Mouse (Mus musculus): ENCODE results near the gene Nfatc2ip.

Nfatc2ip gene

GRCm38 (mm10) chr7:126357838-126358237 lies 38.7 kb downstream of the Nfatc2ip start:
- CTCF ChIA-PET: interaction anchor here (0.7 kb wide), 1 partner anchor 116 kb away, joined by 4 read pairs; no protein-coding TSS in a partner anchor

DNA sequence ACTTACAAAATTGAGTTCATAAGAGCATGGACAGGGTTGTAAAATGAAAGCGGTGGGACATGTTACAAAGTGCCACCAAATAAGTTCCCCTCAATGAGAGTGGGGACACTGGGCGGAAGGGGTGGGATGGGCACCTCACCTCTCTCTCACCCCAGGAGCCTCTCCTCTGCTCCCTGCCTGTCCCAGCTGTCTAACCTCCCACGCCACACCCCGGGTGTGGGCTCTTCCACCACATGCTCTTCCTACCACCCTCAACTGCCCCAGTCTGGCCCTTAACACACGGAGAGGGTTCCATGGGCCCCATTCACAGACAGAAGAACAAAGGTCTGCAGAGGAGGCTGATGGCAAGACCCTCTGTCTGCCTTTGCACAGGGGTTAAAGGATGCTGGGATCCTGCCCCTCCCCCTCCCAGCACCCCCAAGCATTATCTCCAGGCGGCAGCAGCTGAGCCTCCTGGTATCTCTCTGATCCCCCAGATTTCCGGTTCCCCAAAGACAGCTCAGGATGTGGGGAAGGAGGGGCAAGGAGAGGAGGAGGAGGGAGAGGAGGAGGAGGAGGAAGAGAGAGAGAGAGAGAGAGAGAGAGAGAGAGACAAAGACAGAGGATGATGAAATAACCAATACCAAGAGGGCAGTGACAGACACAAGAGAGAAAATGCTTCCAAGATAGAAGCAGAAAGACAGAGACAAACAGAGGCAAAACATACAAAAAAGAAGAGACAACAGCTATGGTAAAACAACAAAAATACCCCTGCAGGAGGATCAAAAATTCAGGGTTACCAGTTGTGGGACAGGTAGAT lies 39.5 kb downstream of the Nfatc2ip start:
- CTCF ChIA-PET: no interaction called here

DNA sequence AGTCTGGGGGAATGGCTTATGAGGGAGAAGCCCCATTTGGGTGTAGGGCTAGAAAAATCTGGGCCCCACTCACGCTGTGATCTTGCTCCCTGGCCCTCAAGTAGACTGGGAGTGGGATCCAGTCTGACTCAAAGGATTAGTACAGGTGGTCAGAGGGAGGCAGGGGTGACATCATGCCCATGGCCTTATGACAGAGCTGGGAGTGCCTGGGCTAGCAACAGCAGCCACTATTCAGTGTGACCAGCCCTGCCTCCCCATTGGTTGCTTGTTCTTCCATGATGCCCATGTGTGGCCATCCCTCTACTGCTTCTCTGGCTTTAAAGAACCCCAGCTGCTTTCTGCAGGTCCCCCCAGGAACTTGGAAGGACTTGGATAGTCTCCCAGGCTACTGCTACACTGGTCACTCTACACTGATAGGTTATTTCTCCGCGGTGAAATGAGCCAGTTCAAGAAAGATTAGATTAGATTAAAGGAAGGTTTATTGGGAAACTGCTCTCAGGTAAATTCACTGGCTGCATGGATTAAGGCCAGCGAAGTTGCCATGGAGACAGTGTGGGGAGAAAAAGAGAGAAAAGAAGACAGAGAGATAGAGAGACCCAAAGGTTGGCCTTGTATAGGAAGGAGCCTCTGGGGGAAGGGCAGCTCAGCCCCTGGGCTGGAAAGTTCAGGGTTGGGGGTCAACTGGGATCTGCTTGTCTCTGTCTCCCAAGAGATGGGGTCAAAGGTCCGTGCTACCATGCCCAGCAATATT lies 40.5 kb downstream of the Nfatc2ip start:
- CTCF ChIA-PET: interaction anchor here (0.5 to 0.7 kb wide), 2 partner anchors 103 to 110 kb away, joined by 3 read pairs; no protein-coding TSS in a partner anchor

DNA sequence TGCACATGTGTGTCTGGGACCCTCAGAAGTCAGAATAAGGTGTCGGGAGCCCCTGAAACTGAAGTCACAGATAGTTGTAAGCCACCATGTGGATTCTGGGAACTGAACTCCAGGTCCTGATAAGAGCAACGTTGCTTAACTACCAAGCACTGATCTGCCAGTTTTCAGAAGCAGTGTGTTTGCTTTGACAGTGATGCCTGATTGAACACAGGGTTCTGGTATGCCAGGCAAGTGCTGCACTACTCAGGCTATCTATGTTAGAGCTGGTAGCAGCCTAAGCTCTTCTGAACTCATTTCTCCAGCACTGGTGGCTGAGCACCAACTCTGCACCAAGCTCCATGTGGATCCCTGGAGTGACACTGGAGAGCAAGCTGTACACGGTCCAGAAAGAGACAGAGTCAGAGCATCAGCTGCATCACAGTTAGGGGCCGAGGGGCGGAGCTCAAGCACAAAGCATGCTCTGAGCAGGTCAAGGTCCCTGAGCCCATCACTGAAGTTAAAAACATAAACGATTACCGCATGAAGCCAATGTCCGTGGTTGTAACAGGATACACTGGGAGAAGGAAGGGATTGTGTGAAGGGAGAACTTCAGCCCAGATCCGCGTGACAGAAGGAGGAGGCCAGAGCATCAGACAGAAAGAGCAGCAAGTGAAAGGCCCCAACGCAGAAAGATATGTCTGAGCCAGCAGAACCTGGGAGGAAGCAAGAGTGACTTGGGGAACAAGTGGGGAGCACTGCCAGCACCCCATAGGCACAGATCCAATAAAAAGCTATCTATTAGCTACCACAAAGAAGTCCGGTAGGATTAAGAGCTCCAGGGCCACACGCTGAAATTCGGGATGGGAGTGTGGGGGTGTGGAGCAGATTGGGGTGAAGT lies 41.6 kb downstream of the Nfatc2ip start:
- CTCF ChIA-PET: interaction anchor here (0.6 to 0.7 kb wide), 3 partner anchors 82 to 971 kb away, joined by 3 to 4 read pairs (median 3); no protein-coding TSS in a partner anchor

DNA sequence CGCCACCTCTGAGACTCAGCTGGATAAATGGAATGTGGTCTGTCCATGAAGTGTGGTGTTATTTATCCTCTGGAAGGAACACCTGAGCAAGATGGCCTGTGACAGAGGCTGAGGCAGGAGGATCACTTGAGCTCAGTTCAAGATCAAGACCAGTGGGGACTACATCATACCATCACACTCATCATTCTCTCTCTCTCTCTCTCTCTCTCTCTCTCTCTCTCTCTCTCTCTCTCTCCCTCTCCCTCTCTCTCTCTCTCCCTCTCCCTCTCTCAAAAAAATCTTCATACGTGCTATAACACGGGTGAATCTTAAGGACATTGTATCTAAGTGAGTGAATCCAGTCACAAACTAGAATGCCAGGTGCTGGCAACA lies 42.6 kb downstream of the Nfatc2ip start:
- CTCF ChIA-PET: interaction anchor here (0.7 kb wide), 2 partner anchors 13 to 972 kb away, joined by 3 to 4 read pairs; no protein-coding TSS in a partner anchor

DNA sequence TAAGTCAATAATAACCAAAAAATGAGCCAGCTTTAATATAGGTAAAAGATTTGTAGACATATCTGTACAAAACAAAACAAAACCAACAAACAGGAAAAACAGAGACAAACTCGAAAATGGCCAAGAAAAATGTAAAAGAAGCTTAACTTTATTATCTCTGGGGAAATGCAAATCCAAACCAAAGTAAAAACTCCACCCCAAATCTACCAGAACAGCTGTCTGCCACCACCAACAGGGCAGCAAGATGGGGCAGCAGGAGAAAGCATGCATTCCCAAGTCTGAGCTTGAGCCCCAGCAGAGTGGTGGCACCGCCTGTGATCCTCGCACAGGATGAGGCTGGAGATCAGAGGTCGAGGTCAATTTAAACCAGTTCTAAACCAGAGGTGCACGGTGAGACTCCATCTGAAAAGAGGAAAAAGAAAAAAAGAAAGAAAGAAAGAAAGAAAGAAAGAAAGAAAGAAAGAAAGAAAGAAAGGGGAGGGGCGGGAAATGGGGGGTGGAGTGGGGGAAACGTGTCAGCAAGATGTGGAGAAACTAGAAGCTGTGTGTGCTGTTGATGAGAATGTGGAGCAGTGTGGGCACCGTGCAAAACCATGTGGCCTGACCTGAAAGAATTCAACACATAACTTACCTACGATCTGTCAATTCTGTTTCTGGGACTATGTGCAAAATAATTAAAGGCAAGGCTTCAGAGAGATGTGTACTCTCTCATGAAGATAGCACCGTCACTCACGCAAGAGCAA lies 43.1 kb downstream of the Nfatc2ip start:
- CTCF ChIA-PET: interaction anchor here (0.7 kb wide), 1 partner anchor 13 kb away, joined by 3 read pairs; no protein-coding TSS in a partner anchor

GRCm38 (mm10) chr7:126351419-126351951 lies 45.1 kb downstream of the Nfatc2ip start:
- CTCF ChIA-PET: no interaction called here

GRCm38 (mm10) chr7:126350748-126351418 lies 45.7 kb downstream of the Nfatc2ip start:
- CTCF ChIA-PET: no interaction called here

DNA sequence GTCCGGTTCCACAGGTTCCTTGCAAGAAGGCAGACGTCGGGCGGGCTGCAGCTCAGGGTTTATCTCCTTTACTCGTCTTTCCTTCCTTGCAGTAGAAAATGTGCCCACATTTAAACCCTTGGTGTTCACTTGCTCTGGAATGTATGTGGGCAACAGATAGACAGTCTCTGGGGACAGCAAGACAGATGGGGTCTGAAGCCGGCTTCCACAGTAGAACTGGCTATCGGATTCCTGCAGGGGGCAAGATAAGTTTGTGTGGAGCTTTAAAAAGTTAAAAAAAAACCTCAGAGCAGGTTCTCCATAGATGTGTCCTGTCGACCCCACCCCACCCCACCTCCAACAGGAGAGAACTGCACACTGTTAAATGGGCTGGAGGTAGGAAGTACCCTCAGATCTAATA lies 48.2 kb downstream of the Nfatc2ip start:
- CTCF ChIA-PET: interaction anchor here (1.0 kb wide), 1 partner anchor 11 kb away, joined by 3 read pairs; no protein-coding TSS in a partner anchor

DNA sequence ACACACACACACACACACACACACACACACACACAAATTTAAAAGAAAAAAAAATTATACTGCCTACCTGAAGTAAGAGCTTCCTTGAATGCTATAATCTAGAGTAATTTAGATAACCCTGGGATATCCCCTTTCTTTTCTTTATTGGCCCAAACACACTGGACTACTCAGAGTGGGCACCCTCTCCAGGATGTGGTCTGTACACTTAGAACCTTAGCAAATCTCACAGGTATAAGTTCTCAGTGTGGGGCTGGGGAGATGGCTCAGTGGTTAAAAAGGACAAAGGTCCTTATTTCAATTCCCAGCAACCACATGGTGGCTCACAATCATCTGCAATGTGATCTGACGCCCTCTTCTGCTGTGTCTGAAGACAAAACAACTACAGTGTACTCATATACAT lies 49.4 kb downstream of the Nfatc2ip start:
- CTCF ChIA-PET: interaction anchor here (0.6 kb wide), 1 partner anchor 26 kb away, joined by 11 read pairs; no protein-coding TSS in a partner anchor

DNA sequence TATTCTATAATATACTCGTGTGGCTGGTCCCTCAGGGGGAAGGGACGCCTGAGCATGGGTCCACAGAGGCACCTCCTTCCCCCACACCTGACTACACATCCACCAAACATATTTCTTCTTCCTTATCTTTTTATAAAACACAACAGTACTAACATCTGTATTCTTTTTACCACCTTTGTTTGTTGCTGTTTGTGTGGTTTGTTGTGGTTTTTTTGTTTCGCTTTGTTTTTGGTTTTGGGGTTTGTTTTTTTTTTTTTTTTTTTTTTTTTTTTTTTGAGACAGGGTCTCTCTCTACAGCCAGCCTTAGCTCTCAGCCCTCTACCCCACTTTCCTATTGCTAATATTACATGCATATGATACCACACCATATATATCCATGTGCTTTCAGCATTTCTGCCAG lies 50.6 kb downstream of the Nfatc2ip start:
- CTCF ChIA-PET: no interaction called here

DNA sequence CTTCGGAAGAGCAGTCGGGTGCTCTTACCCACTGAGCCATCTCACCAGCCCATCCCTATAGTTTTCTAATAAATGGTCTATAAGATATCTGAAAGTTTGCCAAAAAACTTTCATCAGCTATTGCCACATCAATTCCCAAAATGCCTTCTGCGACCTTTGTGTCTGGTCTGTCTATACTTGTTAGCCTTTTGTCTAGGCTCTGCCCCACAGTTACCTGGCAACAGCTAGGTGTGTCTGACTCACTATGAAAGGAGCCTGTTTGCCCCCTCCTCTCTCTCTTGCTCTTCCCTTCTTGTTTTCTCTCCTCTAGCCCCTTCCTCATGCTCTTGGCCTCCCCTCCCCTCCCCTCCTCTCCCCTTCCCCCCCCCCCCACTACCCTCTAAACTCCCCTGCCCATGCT lies 51.0 kb downstream of the Nfatc2ip start:
- CTCF ChIA-PET: no interaction called here

DNA sequence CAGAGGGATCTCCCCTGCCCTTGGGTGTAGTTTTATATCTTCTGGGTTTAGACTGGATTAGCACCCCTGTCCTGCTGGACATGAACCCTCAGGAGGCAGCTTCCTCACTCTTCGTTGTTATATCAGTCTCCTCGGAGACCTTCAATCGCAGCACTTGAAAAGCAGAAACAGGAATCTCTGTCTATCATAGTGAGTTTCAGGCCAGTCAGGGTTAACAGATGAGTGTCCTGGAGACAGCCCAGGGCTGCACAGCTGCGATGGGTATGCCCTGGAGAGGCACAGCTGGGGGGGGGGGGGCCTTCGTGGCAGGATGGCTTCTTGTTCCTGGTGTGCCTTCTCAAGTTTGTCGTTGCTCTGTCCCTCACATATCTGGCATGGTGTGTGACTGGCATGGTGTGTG lies 55.6 kb downstream of the Nfatc2ip start:
- CTCF ChIA-PET: interaction anchor here (0.6 to 1.1 kb wide), 2 partner anchors 13 to 24 kb away, joined by 3 to 4 read pairs; no protein-coding TSS in a partner anchor

- CTCF ChIA-PET: interaction anchor here (0.6 to 1.1 kb wide), 3 partner anchors 13 to 204 kb away, joined by 3 to 12 read pairs (median 4); no protein-coding TSS in a partner anchor
These were observed 56.3 kb downstream of the Nfatc2ip start for GRCm38 (mm10) chr7:126340206-126340618.

DNA sequence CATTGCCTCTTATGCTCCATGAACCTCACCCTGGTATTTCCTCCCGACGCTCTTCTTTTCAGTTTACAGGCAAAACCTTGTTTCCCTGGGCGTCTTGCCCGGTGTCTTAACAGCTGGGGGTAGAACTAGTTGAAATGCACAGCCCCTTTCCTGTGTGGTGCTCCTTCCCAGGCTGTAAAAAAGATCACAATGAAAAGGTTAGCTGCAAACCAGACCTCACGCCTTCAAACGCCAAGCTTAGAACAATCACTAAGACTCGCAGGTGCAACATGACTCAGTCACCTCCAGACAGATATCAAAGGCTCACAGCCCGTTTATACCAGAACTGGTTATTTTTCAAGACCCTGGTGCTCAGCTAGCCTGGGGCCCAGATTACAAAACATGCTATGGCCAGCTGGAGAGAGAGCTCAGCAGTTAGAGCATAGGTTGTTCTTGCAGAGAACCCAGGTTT lies 57.0 kb downstream of the Nfatc2ip start:
- CTCF ChIA-PET: interaction anchor here (0.6 kb wide), 1 partner anchor 204 kb away, joined by 12 read pairs; no protein-coding TSS in a partner anchor

- CTCF ChIA-PET: no interaction called here
These were observed 57.6 kb downstream of the Nfatc2ip start for GRCm38 (mm10) chr7:126338906-126339305.

DNA sequence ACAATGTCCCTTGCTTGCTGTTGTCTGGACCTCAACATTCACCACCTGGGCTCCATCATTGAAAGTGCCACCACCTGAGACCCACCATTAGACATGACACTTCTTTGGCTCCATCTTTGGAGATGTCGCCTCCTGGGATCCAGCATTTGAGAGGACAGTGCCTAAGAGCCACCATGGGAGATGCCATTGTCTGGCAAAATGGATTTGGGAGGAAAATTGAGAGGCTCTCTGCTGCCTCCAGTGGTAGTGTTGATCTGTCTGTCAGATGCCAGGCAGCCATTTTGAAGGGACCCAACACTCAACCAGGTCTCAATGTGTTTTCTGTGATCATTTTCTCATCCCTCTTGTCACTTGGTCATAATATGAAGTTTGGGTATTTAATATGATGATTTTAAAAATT lies 61.0 kb downstream of the Nfatc2ip start:
- CTCF ChIA-PET: no interaction called here

All from spleen, embryonic (tissue).